Mouse (Mus musculus) olfactory bulb, adult 2 months (tissue): ENCODE measurements around the gene Malsu1.

Experiments used
- CTCF ChIP-seq: fragments of 200-500 bp; IDR thresholded peaks from 2 replicates; pipeline ENCODE4 v1.5.1; 2012; ENCODE audit warnings: low read depth, mild to moderate bottlenecking, low read length, moderate library complexity; ENCODE audit not compliant: insufficient read depth
- POLR2A ChIP-seq: fragments of 200-500 bp; IDR thresholded peaks from 2 replicates; pipeline ENCODE4 v1.6.1; 2012; ENCODE audit warnings: mild to moderate bottlenecking, low read depth, low read length, moderate library complexity; ENCODE audit not compliant: insufficient read depth

DNA sequence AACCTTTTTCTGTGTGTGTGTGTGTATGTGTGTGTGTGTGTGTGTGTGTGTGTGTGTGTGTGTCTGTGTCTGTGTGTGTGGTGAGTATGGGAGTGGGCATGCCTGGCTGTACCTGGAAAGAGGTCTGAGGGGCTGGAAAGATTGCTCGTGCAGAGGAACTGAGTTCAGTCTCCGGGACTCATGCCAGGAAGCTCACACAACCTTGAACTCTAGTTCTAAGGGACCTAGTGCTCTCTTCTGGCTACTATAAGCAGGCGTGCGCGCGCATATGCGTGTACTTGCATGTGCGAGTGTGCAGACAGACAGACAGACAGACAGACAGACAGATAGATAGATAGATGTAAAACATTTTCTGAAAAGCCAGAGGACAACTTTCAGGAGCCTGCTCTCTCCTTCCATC is 42.6 kb downstream of the Malsu1 start:
- no peak for TF ChIP-seq POLR2A
- TF ChIP-seq CTCF, result no peak
